Mouse (Mus musculus) liver, adult 2 months (tissue): ENCODE measurements at regions not wholly inside any gene's neighbourhood (a gene's known extent, or its start where the extent isn't known, plus 50 kb on each side); places are given as distances from the start of the nearest gene placed in this dataset.

ENCODE experiments used
- CTCF ChIP-seq: fragments of 200-500 bp; IDR thresholded peaks from 2 replicates; pipeline ENCODE4 v1.5.1; 2011; ENCODE audit warnings: low read depth, low read length, control low read depth
- POLR2A ChIP-seq: fragments of 200-500 bp; IDR thresholded peaks from 2 replicates; pipeline ENCODE4 v1.6.1; 2011; ENCODE audit warnings: low read length, control low read depth; ENCODE audit not compliant: insufficient read depth; ENCODE audit errors: extremely low read depth

DNA sequence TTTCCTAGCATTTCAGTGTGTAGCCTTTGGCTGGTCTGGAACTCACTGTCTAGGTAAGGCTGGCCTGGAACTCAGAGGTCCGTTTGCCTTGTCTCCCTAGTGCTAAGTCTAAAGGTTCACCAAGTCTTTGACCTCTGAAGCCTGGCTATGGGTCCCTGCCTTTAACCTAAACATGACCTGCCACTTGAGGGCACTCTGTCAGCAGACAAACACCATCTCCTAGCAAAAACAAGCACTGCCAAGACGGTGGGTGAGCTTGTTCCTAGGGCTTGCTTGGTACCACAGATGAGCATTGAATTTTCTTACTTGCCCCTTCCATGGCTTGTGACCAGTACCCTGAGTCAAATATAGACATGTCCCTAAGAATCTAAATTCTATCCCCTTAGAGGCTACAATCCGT, 508.3 kb upstream of the Vstm2b start:
- TF ChIP-seq POLR2A (no peak), CTCF (no peak)
